Mouse (Mus musculus) gastrocnemius, postnatal 14 days (tissue): ENCODE measurements at regions not wholly inside any gene's neighbourhood (a gene's known extent, or its start where the extent isn't known, plus 50 kb on each side); places are given as distances from the start of the nearest gene placed in this dataset.

Experiments used
- DNase-seq: peaks from one replicate; pipeline ENCODE4 v3.0.0; 2021; ENCODE audit warnings: mixed read lengths
- intact Hi-C: fragments of 180-260 bp; cut with DNase I; formaldehyde crosslinking; loops from one replicate; pipeline ENCODE4 v1.15.1; 2025; ENCODE audit warnings: low total_unique reads

DNA sequence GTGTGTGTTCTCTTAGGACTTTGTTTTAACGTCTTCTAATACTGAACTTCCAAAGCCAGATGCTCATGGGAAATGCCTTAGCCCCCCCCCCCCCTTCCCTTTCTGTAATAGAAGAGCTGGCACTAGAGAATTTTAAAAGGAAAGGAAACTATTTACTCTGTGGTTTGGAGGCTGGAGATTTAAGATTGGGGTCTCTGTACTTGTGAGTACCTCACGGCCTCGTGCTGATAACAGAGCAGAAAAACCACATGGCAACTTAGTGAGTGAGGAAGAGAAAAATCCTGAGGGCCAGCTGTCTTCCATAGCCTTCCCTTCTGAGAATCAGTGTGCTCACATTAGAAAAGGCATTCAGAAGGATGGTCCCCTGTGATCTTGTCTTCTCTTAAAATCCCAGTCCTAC, 210.6 kb downstream of the Ibtk start:
- intact Hi-C loops = no loop called here
- no peak for DNase-seq

DNA sequence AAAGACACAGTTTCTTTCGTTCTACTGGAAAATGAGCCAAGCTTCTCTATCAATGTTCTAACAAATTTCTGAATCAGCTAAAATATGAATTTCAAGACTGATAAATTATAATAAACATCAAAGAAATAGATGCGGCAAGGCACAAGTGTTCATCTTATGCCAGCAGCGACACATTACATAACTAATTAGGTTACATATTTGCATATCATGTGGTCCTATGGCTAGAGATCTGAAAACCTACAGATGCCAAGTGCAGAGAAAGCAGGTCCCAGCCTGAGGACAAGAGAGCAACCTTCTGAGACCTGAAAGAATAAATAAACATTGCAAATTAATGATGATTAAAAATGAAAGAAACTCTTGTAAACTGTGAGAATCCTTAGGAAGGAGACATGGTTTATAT, 201.3 kb upstream of the Tent5a start:
- no peak for DNase-seq
- intact Hi-C loops = no loop called here

- intact Hi-C loops = no loop called here
- DNase-seq = no peak
Observed at GRCm38 (mm10) chr9:85524733-85525132, 197.6 kb upstream of the Tent5a start.

DNA sequence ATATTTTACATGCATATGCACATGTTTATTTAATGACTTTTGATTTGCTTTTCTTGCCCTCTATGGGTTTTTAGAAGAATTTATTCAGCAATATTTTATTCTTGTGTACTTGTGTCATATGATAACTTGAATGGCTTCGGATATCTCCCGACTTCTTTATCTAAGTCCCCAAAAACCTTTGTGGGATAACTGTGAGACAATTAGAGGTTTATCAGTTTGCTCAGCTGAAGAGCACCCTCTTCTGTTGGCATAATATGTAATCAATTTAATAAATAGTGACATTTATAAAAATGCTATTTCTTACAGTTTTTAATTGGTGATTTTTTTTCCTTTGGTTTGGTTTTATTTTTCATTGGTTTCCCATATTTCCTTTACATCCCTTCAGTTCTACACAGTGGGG, 194.2 kb upstream of the Tent5a start:
- intact Hi-C loops = no loop called here
- no peak for DNase-seq

- no peak for DNase-seq
- intact Hi-C loops = no loop called here
Observed at GRCm38 (mm10) chr9:85520941-85521340, 193.8 kb upstream of the Tent5a start.

GRCm38 (mm10) chr9:85499006-85499405, 171.9 kb upstream of the Tent5a start:
- no peak for DNase-seq
- intact Hi-C loops = no loop called here

DNA sequence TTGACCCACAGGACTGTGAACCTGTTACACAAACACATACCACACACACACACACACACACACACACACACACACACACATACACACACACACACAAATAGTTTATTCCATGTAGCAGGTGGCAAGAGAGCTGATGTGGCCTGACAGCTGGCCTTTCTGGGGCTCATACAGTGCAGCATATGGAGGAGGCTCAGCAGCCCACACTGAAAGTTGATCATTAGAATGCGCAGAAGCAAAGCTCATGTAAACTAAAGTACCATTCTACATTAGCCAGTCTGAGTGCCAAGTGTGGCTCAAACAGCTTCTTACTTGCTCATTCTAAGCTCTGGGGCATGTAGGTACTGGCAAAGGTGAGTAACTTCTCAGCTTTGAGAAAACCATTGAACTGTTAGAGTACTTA, 170.2 kb upstream of the Tent5a start:
- no peak for DNase-seq
- intact Hi-C loops = no loop called here

- intact Hi-C loops = no loop called here
- no peak for DNase-seq
Observed at GRCm38 (mm10) chr9:85496506-85497239, 169.5 kb upstream of the Tent5a start.

GRCm38 (mm10) chr9:85495056-85495455, 167.9 kb upstream of the Tent5a start:
- DNase-seq = no peak
- intact Hi-C loops = no loop called here

DNA sequence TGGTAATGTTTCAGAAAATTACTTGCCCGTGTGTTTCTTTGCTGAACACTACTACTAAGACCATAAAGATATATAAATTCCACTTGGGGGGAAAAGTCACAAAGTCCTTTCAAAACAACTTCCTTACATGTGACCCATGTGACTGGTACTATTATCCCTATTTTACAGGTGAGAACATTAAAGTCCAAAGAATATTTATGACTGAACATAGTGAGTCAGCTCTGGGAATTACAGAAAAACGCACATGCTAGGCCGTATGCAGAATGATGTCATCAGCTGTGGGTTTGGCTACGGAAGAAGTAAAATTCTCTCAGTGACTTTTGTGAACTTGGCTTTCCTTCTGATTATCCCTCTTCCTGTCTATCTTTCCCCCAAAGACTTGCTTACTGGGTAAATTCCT, 166.6 kb upstream of the Tent5a start:
- DNase-seq = no peak
- intact Hi-C loops = no loop called here

DNA sequence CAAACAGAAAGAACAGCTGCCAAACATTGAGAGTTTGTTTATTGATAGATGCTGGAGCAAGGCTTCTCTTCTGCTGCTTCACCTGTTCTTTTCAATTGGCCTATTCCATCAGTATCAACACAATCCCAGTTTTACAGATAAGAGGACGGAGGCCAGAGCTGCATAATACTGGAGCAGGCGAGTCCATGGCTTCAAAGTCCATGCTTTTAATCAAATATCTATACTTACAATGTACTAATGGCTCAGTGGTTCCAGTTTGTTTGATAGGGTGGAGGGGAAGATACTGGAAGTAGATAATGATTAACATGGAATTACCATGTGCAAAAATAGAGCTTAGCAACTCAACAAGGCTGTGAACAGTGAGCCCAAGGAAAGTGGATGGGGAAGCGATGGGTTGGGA, 163.2 kb upstream of the Tent5a start:
- intact Hi-C loops = no loop called here
- DNase-seq = no peak

- DNase-seq = no peak
- intact Hi-C loops = no loop called here
Observed at GRCm38 (mm10) chr9:85487915-85488314, 160.8 kb upstream of the Tent5a start.

DNA sequence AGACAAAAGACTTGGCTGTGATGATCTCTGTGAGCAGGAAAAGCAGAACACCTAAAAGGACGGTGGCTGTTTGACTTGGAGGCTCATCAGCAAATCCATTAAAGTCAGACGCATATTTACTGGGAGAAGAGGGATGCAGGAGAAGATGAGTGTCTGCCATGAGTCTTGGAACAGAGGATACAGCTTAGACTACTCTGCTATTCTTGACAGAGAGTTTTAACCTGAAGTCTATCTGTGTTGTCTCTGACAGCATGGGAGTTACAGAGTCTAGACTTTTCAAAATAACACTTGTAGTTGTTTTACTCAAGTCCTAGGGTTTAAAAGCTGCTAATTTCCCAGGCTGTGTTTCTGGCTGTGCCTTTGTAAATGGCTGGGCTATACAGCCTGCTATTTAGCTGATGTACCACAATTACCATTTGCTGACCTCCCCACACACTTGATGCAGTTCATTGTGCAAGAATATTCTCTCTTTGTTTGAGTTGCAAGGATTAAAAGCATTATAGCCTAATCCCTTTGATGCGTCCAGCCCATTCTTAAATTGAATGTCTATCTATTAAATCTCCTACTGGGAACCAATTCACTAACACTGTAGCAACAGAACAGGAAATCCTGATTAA, 160.0 kb upstream of the Tent5a start:
- DNase-seq = no peak
- intact Hi-C loops = no loop called here

DNA sequence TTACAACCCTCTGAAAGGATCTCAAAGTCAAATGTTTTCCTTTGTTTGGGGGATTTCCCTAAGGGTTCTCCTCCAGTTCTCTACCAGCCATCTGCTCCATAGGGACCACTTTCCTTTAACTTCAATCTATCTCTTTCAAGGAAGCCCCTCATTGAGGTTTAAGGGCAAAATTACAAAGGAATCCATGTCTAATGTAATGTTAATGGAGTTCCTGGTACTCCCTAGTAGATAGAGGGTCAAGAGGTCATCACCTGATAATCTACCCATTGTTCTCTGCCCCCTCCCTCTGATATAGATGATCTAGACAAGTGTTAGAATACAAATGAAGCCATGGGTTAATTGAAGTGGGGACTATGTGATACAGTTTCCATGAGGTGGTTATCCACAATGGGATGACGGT, 158.6 kb upstream of the Tent5a start:
- no peak for DNase-seq
- intact Hi-C loops = no loop called here

GRCm38 (mm10) chr9:85483248-85483647, 156.1 kb upstream of the Tent5a start:
- no peak for DNase-seq
- intact Hi-C loops = no loop called here

DNA sequence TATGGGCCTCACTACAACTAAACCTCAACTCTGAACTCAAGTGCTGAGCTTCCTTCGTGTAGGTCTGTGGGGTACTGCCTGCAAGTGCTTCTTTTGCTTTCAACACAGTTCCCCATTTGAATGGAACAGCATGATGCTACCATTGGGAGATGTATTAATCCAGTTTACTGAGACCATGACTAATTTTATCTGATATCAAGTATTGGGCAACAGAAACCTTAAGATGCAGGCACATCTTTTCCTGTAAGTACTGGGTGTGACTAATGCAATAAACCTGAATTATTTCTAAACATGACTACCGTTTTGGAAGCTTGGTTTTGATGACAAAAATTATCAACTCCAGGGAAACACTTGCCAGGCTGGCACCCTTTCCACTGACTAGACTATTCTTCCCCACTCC, 153.4 kb upstream of the Tent5a start:
- no peak for DNase-seq
- intact Hi-C loops = no loop called here

GRCm38 (mm10) chr9:85475214-85475613, 148.1 kb upstream of the Tent5a start:
- intact Hi-C loops = no loop called here
- DNase-seq = no peak

- DNase-seq = no peak
- intact Hi-C loops = no loop called here
Observed at GRCm38 (mm10) chr9:85470264-85470821, 143.2 kb upstream of the Tent5a start.

- intact Hi-C loops = no loop called here
- no peak for DNase-seq
Observed at GRCm38 (mm10) chr9:85469288-85469687, 142.1 kb upstream of the Tent5a start.

DNA sequence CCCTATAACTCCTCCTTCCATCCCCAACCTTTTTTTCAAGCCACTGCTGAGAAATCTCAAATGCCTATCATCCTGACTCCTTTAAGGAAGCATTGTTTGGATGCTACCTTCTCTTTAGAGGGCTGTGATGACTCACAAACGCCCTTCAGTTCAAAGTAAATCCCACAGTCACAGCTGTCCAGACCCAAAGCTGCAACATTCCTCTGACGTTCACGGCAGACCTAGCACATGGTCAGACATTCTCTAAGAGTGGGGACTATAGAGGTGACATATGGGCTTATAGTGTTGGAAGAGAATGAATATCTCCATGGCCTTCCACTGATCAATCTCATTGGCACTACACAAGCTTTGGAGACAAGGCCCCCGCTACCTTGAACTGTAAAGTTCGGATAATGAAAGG, 139.5 kb upstream of the Tent5a start:
- intact Hi-C loops = no loop called here
- DNase-seq = no peak

- no peak for DNase-seq
- intact Hi-C loops = no loop called here
Observed at GRCm38 (mm10) chr9:85459062-85459805, 132.1 kb upstream of the Tent5a start.
